Mouse (Mus musculus): Measurements from ENCODE around the gene Rhox7b.
"Not testable (repeated sequence)": the region's sequence is repeated elsewhere in the genome, so short reads cannot be mapped to it uniquely, and the experiment has no call there.

Gene Rhox7b

DNA sequence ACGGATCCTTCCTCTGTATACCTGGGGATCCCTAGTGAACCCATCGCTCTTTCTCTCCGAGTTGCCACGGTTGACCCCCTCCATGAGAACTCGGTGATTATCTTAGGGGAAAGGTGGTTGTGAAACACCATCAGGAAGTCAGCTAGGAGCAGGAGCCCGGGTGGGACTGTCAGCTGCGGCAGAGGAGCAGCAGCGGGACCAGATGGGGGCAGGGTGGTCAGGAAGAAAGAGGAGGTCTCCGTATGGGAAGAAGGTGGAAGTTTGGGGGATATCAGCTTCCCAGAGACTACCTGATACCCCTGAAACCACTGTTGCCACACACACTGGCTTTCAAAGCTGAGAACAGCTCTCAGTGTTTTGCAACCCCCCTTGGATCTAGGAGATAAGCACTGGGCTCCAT is at the start of gene Rhox7b:
Gene Rhox7b (minus strand): TSS at position 101 of the 400 bp plus-strand sequence.
- DNase-seq = not testable (repeated sequence)

- no peak for DNase-seq
These were observed 19.3 kb upstream of the Rhox7b start for GRCm38 (mm10) chrX:37916311-37916710.

GRCm38 (mm10) chrX:37908581-37908980 is 11.5 kb upstream of the Rhox7b start:
- no peak for DNase-seq

DNA sequence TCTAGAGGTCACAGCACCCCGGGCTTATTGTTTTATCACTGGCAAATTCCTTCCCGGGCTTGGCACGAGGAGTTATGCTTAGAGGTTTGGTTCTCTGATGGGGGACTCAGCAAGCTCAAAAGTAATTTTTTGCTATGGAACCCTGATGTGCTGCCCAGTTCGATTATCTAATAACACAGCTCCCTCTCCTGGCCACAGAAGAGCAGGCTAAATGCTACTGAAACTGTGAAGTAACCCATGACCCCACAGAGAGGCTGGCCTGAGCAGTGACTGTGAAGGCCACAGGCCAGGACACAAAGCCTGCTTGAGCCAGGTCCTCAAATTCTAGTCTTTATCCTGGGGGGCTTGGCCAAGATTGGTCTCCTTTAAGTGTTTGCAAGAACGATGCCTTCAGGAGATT is 6.7 kb upstream of the Rhox7b start:
- no peak for DNase-seq

DNA sequence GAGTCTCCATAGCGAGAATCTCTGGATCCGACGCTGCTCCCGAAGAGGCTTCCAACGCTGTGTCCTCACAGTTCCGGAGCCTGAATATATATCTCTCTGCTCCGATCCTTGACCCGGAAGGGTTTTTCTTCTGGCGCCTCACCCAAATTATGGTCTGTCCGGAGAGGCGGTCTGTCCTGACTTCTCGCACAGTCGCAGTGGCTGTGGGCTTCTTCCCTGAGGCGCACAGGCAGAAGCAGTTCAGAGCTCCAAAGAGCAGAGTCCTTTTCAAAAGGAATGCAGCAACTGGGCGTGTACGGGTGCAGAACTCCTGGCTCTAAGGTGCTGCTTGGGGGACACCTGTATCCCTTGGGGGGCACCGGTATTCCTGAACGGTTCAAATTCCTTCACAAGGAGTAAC is 4.6 kb upstream of the Rhox7b start, which contains the start of gene Rhox9:
Gene Rhox9 (minus strand): TSS at position 101 of the 400 bp plus-strand sequence.
- not testable (repeated sequence) for DNase-seq

DNA sequence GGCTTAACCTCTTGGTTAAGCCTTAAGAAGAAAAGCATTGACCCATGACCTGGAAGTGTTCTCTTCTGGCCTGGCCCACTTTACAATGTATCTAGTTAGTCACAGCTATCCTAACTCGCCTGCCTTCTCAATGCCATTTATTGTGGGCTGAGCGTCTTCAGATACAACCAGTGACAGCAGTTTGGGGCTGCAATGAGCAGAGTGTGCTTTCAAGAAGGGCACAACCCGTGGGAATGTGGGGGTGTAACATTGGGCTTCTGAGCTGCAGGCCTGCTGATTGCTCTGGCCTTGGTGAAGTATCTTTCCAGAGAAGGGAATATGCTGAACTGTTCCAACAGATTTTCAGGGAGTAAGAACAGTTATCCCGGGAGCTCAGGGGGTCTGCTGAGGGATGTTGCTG is 18.2 kb downstream of the Rhox7b start, which contains the start of gene Rhox8:
Gene Rhox8 (minus strand): TSS at position 101 of the 400 bp plus-strand sequence.
- DNase-seq = no peak

GRCm38 (mm10) chrX:37871641-37872040 is 25.4 kb downstream of the Rhox7b start:
- no peak for DNase-seq

Measured in cerebellum, postnatal 36 days (tissue).